ENCODE assay signal across 17 mouse cellular contexts in the genomic region with DNA sequence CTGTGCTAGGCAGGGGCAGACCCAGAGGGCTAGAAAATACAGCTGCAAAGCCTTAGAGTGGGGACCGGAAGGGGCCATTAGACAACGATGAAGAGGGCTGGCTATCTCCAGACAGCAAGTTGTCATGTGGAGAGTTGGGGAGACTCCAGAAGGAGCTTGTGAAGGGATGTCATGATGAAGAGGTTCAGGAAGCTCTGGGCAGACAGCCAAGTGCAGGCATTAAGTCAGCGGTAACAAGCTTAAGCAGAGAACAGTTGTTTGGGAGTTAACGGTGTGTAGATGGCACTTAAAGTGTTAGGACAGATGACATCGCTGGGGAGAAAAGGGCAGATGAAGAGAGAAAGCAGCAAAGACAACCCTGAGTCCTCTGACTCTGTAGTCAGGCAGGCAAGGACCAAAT. TPM values are rescaled to one million over a fixed set of nuclear protein-coding genes. Genes with fewer than 3 reads are reported as not detected.
DNase-seq lines count a peak whose midpoint lies in the region; ATAC-seq and TF ChIP-seq lines count a peak whose summit lies in the region.
"Had no signal": no experiment of that assay in that cellular context is flagged by ENCODE, and none has a peak within 500 bp of the region (broad histone marks: within the 10 kb centered on the region; RNA-seq: fewer than 3 reads in every experiment).

No protein-coding gene starts in this region.

- 53% methylated on average over 5 of the region's 5 CpGs for WGBS in midbrain, postnatal 0 days

- DNase-seq in adrenal gland, postnatal 14 days = peak; percentile 11
- DNase-seq in adrenal gland, adult 18-20 months (ENCODE audit: low spot score in 2 of 2) = no peak
- peak; percentile 36 for DNase-seq in kidney, postnatal 10 days
- DNase-seq in kidney, adult 18-20 months = no peak
- DNase-seq in retina, postnatal 1 day = peak; percentile 71
- no peak for DNase-seq in retina, embryonic 14.5 days (ENCODE audit: low spot score)
- peak; percentile 80 for DNase-seq in midbrain, postnatal 0 days (ENCODE audit: low spot score)
- no peak for DNase-seq in ovary, adult 18-20 months (ENCODE audit: low spot score)
- DNase-seq: gastrocnemius, postnatal 36 days; layer of hippocampus, postnatal 36 days; lung, postnatal 14 days; thymus, postnatal 25 days had no signal

- no peak overlapping the region for H3K4me3 ChIP-seq in midbrain, postnatal 0 days (ENCODE audit: low read depth, low read length)
- H3K4me3 ChIP-seq: embryonic facial prominence, embryonic 13.5 days; heart, embryonic 15.5 days; intestine, embryonic 15.5 days; limb, embryonic 15.5 days had no signal

- H3K4me2 ChIP-seq in midbrain, postnatal 0 days (ENCODE audit: low read depth, low read length, poor library complexity, severe bottlenecking) = no peak overlapping the region
- H3K4me2 ChIP-seq: embryonic facial prominence, embryonic 13.5 days; heart, embryonic 15.5 days; intestine, embryonic 15.5 days; limb, embryonic 15.5 days had no signal

- TF ChIP-seq CTCF in midbrain, postnatal 0 days (IDR thresholded peaks at IDR 0.05) = no peak

- H3K27me3 ChIP-seq in midbrain, postnatal 0 days (ENCODE audit: insufficient read depth, low read length) = no peaks in the 10 kb centered on the region
- H3K27me3 ChIP-seq: embryonic facial prominence, embryonic 13.5 days; heart, embryonic 15.5 days; intestine, embryonic 15.5 days; limb, embryonic 15.5 days had no signal

- ATAC-seq in midbrain, postnatal 0 days (ENCODE audit: low FRiP score) = no peak
- ATAC-seq: intestine, embryonic 15.5 days had no signal

- no peak overlapping the region for H3K9ac ChIP-seq in midbrain, postnatal 0 days (replicated peaks; ENCODE audit: low read length, poor library complexity, severe bottlenecking)
- H3K9ac ChIP-seq: embryonic facial prominence, embryonic 13.5 days; heart, embryonic 15.5 days; intestine, embryonic 15.5 days; limb, embryonic 15.5 days had no signal

- no peaks in the 10 kb centered on the region for H3K9me3 ChIP-seq in midbrain, postnatal 0 days (ENCODE audit: low read length)
- H3K9me3 ChIP-seq: intestine, embryonic 15.5 days; limb, embryonic 15.5 days had no signal

- no peaks in the 10 kb centered on the region for H3K4me1 ChIP-seq in midbrain, postnatal 0 days (ENCODE audit: insufficient read depth, low read length)
- H3K4me1 ChIP-seq: embryonic facial prominence, embryonic 13.5 days; intestine, embryonic 15.5 days; limb, embryonic 15.5 days had no signal

- no peaks in the 10 kb centered on the region for H3K36me3 ChIP-seq in midbrain, postnatal 0 days (ENCODE audit: insufficient read depth, low read length)
- H3K36me3 ChIP-seq: embryonic facial prominence, embryonic 13.5 days; G1E; heart, embryonic 15.5 days; intestine, embryonic 15.5 days; limb, embryonic 15.5 days had no signal

- H3K27ac ChIP-seq in midbrain, postnatal 0 days (ENCODE audit: low read depth, low read length) = no peak overlapping the region
- H3K27ac ChIP-seq: embryonic facial prominence, embryonic 13.5 days; heart, embryonic 15.5 days; intestine, embryonic 15.5 days; limb, embryonic 15.5 days had no signal

RNA-seq across cellular contexts. Expression of gene Reln, which starts 13.7 kb away (rescaled TPM):
- total RNA-seq in adrenal gland, postnatal 14 days (2021) = 7.4 and 15.8 TPM in 2 replicates
- 1 to 10 TPM; 1.7 to 1.9 TPM for total RNA-seq in adrenal gland, adult 18-20 months (2021)
- total RNA-seq in midbrain, postnatal 0 days (2014; rRNA removed) = 157 and 189 TPM in 2 replicates
- 25.0 and 25.3 TPM in 2 replicates for polyA plus RNA-seq in midbrain, postnatal 0 days (2015; fragmentation: Nextera tagmentation; extraction: Ambion mirVana)

Comparison
In these comparisons a context has a peak if more than half of its experiments do, and no peak if none do; other contexts are left out.
1. DNase-seq: peak in adrenal gland, postnatal 14 days (single experiment), kidney, postnatal 10 days (single experiment), retina, postnatal 1 day (single experiment) and midbrain, postnatal 0 days (single experiment); none in adrenal gland, adult 18-20 months (0 of 2), kidney, adult 18-20 months (single experiment), retina, embryonic 14.5 days (single experiment) and ovary, adult 18-20 months (single experiment).